Mouse (Mus musculus) embryo, embryonic 10.5 days (tissue): Measurements from ENCODE around the gene Zfp526.

Source experiments
- DNase-seq: peaks from one replicate; pipeline ENCODE4 v3.0.0-alpha.2; 2015; ENCODE audit warnings: low spot score

Zfp526 gene

DNA sequence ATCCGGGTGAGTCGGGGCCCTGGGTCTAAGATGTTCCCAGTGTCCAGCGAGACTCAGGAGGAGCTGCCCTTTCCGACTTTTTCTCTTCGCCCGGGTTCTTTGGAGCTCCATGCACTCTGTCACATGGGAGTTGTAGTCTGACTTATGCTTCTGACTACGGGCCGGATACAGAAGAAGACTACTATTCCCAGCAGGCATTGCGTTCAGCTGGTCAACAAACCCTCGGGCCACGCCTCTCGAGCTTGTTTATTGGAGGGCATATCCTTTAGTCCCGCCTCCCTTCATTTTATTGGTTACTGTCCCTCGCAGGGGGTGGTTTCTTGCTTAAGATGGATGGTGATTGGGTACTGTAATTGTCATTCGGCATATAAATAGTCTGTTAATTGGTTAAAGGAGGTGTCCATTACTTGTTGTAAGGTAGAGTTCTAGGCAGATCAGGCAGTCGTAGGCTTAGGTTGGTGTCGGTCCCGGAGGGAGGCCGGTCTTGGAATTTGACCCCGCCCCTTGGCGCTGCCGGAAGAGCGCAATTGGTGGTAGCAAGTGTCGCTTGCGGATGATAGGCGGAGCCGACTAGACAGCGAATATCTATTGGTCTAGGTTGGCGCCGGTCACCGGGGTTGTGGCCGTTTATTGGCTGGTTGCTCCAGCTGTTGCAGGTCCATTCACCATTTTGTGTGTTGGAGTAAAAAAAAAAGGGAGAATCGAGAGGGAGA, 46.7 kb downstream of the Zfp526 start:
- DNase-seq, result peak; percentile 100

DNA sequence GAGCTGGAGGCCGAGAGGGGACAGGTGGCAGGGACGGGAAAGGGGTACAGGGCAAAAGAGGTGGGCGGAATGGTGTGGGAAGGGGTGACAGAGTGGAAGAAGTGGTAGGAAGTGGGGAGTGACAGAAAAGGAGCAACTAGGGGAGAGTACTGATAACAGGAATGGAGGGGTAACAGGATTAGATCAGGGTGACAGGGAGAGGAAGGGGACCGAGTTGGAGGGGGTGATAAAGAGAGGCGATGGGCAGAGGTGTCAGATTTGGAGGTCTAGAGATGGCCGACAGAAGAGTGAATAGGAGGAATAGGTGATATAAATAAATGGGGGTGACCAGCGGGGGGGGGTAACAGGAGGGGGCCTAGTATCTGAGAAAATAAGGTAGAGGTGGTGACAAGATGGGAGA, 47.4 kb downstream of the Zfp526 start:
- no peak for DNase-seq

DNA sequence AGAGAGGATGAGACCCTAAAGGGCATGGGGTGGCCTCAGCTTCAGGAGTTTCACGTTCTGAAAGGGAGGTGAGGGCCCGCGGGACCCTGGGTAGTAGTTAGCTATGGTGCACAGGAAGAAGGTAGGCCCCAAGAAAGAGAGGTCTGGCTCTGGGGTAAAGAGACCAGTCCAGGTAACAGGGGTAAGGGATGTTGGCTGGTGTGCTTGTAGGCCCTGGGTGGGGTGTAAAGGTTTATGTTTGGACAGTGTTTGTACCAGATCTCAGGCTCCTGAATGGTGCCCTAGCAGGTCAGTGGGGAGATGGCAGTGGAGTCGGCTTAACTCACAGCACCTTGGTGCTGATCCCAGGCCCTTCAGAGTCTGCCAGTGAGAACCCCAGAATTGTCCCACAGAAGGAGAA, 47.8 kb downstream of the Zfp526 start:
- no peak for DNase-seq

DNA sequence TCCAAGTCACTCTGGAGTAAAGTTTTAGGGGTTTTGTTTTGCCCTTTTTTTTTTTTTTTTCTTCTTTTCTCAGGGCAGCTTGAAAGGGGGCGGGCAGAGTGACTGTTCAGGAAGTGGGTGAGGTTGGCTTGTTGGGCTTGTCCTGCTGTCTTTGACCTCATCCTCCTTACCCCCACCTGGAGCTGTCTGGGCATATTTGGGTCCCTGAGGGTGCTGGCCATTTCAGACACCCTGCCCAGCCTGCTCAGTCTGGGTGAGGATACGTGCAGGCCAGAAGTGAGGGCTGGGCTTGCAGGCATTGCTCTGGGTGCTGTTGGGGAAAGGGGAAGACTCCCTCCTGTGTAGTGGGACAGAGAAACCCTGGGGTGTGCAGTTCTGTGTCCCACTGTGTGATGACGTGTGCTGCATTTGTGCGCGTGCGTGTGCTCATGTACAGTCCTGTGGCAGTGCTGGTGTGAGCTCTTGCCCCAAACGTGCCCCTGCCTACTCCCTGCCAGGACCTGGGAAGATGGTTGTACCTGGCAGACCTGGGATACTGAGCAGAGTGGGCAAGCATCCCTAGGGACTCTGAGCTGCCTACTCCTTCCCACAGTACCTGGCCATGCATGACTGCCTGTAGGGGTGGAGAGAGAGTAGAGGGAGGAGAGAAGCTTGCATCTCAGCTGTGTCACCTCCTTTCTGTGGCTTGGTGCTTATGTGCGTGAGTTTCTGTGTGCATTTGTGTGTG, 48.5 kb downstream of the Zfp526 start:
- no peak for DNase-seq

DNA sequence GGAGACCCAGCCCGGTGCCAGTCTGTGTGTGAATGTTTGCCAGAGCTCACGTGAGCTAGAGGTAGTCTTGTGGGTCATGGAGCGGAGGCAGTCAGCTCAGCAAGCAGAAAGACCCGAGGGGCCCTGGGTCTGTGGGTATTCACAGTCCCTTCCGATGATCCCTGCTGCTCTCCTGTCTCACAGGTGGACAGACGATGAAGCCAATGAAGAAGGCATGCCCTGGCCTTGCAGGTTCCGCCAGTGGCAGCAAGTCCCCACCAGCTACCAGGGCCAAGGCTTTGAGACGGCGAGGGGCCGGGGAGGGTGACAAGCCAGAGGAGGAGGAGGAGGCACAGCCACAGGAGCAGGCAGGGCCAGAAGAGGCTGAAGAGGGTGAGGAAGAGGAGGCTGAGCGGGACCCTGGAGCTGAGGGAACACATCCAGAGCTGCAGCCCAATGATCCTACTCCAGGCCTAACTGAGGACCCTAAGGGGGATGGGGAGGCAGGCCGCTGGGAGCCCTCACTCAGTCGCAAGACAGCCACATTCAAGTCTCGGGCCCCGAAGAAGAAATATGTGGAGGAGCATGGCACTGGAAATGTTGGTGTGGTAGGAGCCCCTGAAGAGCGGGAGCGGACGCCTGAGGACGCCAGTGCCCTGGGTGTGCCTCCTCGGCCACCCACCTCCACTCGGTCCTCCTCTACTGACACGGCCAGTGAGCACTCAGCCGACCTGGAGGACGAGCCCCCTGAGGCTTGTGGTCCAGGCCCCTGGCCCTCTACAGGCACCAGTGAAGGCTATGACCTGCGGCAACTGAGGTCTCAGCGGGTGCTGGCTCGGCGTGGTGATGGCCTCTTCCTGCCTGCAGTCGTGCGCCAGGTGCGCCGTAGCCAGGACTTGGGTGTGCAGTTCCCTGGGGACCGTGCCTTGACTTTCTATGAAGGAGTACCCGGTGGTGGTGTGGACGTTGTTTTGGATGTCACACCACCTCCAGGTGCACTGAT, 49.7 kb downstream of the Zfp526 start:
- no peak for DNase-seq

DNA sequence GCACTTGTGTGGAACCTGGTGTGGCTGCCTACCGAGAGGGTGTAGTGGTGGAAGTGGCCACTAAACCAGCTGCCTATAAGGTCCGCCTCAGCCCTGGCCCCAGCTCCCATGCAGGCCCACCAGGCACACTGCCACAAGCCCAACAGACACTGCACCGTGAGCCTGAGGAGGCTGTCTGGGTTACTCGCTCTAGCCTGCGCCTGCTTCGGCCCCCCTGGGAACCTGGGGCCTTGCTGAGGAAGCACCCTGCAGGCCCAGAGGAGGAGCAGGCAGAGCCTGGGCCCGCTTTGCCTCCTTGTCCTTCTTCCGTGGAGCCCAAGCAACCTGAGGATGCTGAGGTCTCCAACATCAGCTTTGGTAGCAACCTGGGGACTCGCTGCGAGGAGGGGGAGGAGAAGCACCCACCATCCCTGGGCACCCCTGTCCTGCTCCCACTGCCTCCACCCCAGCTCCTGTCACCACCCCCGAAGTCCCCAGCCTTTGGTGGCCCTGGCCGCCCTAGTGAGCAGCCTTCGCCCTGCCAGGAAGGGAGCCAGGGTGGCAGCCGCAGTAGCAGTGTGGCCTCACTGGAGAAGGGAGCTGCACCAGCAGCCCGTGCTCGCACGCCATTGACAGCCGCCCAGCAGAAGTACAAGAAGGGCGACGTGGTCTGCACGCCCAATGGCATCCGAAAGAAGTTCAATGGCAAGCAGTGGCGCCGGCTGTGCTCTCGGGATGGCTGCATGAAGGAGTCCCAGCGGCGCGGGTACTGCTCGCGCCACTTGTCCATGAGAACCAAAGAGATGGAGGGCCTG, 50.6 kb downstream of the Zfp526 start:
- DNase-seq, result no peak

DNA sequence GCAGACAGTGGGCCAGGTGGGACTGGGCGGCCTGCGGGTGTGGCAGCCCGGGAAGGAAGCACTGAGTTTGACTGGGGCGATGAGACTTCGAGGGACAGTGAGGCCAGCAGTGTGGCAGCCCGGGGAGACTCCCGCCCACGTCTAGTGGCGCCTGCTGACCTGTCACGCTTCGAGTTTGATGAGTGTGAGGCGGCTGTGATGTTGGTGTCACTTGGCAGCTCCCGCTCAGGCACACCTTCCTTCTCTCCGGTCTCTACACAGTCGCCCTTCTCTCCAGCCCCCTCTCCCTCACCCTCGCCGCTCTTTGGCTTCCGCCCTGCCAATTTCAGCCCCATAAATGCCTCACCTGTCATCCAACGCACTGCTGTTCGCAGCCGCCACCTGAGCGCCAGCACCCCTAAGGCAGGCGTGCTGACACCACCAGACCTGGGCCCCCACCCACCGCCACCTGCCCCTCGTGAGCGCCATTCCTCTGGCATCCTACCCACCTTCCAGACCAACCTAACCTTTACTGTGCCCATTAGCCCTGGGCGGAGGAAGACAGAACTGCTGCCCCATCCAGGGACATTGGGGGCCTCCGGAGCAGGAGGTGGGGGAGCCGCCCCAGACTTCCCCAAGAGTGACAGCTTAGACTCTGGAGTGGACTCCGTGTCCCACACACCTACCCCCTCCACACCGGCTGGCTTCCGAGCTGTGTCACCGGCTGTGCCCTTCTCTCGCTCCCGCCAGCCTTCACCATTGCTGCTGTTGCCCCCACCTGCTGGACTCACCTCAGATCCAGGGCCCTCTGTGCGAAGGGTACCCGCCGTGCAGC, 51.4 kb downstream of the Zfp526 start:
- no peak for DNase-seq

DNA sequence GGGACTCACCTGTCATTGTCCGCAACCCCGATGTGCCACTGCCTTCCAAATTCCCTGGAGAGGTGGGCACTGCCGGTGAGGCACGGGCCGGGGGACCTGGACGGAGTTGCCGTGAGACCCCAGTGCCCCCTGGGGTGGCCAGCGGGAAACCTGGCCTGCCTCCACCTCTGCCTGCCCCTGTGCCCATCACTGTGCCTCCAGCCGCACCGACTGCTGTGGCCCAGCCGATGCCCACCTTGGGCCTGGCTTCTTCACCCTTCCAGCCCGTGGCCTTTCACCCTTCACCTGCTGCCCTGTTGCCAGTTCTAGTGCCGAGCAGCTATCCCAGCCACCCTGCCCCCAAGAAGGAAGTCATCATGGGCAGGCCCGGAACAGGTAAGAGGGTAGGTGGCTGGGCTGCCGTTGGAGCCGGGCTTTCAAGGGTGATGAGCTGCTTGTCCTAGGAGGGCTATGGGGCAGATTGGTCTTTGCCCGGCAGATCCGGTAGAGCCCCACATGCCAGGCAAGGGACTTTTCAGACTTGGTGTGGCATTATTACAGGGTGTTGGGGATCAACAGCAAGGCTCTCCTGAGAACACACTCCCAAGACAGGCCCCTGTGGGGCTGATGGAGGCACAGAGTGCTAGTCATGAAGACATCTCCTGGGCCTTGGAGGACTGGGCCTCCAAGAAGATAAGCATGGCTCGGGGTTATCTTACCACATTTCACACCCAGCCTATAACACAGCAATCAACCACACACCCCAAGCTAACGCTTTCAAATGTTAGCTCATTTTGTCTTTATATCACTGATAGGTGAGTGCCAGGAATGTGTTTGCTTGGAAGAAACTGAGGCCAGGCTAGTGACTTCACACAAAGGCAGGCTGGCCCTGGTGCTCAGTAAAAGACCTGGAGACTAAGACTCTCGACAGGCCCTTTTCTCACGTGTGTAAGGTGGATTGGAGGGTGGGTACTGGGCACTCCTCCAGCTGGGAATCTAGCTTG, 52.3 kb downstream of the Zfp526 start:
- DNase-seq, result no peak

DNA sequence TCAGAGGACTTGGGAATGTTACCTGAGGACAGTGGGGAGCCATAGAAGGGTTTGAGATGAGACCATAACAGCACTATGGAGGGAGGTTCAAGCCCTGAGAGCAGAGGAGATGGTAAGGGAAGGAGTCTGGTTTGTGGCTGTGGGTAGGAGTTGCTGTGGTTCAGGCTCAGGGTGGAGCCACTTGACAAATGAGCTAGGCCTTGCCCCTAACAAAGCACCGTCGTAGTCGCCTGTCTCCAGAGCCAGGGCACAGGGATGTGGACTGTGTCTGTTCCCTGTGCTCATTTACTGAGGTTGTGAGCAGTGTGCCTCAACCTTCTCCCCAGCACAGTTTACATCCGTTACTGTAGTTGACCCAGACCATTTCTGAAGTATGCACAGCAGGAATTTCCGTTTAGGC, 53.3 kb downstream of the Zfp526 start:
- no peak for DNase-seq

DNA sequence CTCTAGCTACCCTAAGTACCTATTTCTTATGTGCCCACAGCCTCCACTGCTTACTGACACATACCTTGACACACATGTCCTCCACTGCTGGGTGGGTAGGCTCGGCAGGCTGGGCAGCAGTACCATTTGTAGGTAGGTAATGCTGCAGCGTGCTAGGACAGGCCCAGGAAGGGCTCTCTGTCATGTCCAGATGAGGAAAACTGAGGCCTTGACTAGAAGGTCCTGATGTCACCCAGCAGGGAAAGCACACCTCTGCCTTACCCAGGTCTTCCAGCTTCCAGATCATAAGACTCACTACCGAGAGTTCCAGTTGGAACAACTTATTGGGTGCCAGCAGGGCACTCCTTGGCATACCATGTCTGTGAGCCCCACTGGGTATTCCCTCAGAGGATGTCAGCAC, 53.8 kb downstream of the Zfp526 start:
- no peak for DNase-seq

DNA sequence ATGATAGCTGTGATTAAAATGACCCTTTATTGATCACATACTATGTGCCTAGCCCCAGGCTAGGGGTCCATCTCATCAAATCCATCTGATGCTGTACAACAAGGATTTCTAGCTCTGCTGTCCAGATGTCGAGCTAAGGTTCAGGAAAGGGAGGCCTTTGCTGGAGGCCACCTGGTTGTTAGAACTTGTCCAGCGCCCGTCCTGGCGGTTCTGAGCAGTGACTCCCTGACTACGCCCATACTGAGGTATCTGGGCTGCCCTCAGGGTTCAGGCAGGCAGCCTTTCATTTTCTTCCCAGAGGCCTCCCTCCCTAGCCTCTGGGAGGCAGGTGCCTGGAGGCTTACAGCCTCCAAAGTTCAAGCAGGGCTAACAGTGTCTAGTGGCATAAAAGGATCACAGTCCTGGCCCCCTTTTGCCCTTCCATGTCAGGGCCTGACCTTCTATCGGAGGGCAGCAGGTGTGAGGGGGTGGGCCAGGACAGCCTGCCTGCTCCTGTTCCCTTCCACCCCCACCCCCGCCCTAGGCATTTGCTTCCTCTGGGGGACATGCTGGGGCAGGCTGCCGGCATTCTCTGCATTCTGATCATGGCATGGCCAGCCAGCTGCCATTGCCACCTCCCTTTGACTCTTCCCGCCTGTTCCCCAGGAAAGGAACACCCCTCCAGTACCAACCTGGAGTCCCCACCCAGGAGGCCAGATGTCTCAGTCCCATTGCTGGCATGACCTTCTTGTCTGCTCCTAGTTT, 54.5 kb downstream of the Zfp526 start:
- DNase-seq, result peak; percentile 8
